Mouse (Mus musculus): ENCODE data around the gene Neurl3.

Neurl3 gene

GRCm38 (mm10) chr1:36274455-36274854 lies at the start of gene Neurl3:
Neurl3 (minus strand) TSS chr1:36274679.
- DNase-seq (ENCODE audit: low spot score in 2 of 2) = no peak

GRCm38 (mm10) chr1:36323746-36324448 lies 49.4 kb upstream of the Neurl3 start:
- DNase-seq (ENCODE audit: low spot score in 2 of 2) = peak in 1 of 2 experiments; percentile 42

- no peak for DNase-seq (ENCODE audit: low spot score in 2 of 2)
Observed at GRCm38 (mm10) chr1:36323076-36323475, 48.6 kb upstream of the Neurl3 start.

DNA sequence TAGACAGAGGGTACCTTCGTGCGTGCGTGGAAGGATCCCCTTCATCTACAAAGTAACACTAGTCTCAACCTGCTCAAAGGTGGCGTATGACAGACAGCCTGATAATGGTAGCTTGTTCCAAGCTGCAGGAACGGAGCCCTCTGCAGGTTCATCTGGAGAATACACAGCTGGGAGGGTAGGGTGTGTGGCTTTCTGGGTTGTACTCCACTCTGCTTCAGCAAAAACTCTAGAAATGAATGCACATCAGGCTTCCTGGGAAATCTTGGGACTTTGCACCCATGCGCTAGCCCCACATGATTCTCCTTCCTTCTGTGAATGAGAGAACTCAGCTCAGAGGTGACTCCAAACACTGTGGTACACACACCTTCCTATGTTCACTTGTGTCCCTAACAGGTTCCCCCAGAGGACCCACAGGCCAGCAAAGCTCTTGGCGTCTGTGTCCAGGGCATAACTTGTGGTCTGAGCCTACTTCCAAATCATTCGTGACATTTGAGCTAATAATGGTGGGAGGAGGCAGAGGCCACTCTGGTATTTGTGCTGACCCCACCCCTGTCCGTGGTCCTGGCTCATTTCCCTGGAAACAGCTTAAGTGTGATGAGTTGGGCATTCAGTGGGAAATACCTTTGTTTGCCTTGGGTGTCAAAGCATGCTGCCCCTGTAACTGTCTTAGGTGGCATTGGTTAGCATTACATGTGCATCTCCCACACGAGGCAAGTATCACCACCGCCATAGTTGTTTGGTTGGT lies 47.5 kb upstream of the Neurl3 start:
- DNase-seq (ENCODE audit: low spot score in 2 of 2) = peak in 1 of 2 experiments; percentile 43

DNA sequence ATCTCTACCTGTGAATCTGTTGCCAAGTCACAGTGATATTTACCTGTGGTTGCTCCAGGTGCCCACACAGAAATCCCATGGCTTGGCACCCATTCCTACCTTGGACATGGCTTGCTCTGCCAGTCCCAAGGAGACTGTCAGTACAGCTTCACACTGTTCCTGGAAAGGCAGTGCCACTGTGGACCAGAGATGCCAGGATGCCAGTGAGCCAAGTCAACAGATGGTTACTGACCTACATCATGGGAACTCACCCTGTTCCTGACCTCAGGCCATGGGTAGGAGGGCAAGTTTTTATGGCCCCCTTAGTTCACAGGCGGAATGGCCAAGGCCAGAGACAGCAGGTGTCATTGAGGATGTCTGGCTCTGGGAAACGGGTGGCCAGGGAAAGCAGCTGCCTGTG lies 46.7 kb upstream of the Neurl3 start:
- DNase-seq (ENCODE audit: low spot score in 2 of 2) = no peak

GRCm38 (mm10) chr1:36315776-36316100 lies 41.3 kb upstream of the Neurl3 start:
- no peak for DNase-seq (ENCODE audit: low spot score in 2 of 2)

GRCm38 (mm10) chr1:36314959-36315775 lies 40.7 kb upstream of the Neurl3 start:
- DNase-seq (ENCODE audit: low spot score in 2 of 2) = peak in 1 of 2 experiments; percentile 55

GRCm38 (mm10) chr1:36309498-36309901 lies 35.0 kb upstream of the Neurl3 start:
- peak in 1 of 2 experiments; percentile 63 for DNase-seq (ENCODE audit: low spot score in 2 of 2)

- no peak for DNase-seq (ENCODE audit: low spot score in 2 of 2)
Observed at GRCm38 (mm10) chr1:36308966-36309475, 34.5 kb upstream of the Neurl3 start.

- DNase-seq (ENCODE audit: low spot score in 2 of 2) = peak; percentile 39 to 50
Observed at GRCm38 (mm10) chr1:36308451-36308901, 34.0 kb upstream of the Neurl3 start.

- DNase-seq (ENCODE audit: low spot score in 2 of 2) = peak; percentile 74 to 89
Observed at GRCm38 (mm10) chr1:36307495-36308280, 33.2 kb upstream of the Neurl3 start, which contains the start of gene Arid5a. Arid5a (plus strand) TSS chr1:36307733.

GRCm38 (mm10) chr1:36307121-36307494 lies 32.6 kb upstream of the Neurl3 start:
- DNase-seq (ENCODE audit: low spot score in 2 of 2) = no peak

DNA sequence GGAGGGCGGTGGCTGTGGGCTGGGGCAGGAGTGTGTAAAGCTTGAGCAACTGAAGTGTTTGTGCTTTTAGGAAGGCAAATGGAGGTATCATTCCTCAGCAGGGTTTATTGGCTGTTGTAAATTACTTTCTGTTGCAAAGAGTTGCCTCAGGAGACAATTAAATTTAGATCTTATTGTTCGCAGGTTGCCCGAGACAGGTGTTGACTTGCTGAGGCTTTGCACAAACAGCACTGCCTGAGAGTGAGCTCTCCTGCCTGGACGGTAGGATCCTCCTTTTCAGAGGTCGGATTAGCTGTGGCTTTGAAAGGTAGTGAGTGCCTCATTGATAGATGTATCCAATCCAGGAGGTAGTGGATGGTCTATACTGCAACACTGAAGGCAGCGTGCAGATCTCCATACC lies 31.6 kb upstream of the Neurl3 start:
- no peak for DNase-seq (ENCODE audit: low spot score in 2 of 2)

- DNase-seq (ENCODE audit: low spot score in 2 of 2) = no peak
Observed at GRCm38 (mm10) chr1:36304764-36305163, 30.3 kb upstream of the Neurl3 start.

GRCm38 (mm10) chr1:36303381-36304320 lies 29.2 kb upstream of the Neurl3 start:
- no peak for DNase-seq (ENCODE audit: low spot score in 2 of 2)

GRCm38 (mm10) chr1:36302957-36303356 lies 28.5 kb upstream of the Neurl3 start:
- DNase-seq (ENCODE audit: low spot score in 2 of 2) = no peak

DNA sequence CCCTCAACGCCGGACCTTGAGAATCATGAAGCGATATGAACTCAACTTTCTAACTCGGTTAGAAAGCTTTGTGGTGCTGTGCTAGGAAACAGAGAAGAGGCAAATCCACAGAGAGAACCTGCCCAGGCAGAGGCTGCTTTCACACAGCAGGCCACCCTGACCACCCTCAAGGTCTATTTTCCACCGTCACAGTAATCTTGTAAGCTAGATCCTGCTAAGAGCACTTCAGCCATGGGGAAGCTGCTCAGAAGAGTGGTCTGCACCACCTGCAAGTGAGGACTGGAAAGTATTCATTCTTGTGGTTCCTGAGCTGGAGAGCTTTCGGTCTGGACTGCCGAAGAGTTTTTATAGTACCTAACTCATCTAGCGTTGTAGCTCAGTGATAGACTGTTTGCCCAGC lies 27.8 kb upstream of the Neurl3 start:
- DNase-seq (ENCODE audit: low spot score in 2 of 2) = no peak

- no peak for DNase-seq (ENCODE audit: low spot score in 2 of 2)
Observed at GRCm38 (mm10) chr1:36300486-36300885, 26.0 kb upstream of the Neurl3 start.

DNA sequence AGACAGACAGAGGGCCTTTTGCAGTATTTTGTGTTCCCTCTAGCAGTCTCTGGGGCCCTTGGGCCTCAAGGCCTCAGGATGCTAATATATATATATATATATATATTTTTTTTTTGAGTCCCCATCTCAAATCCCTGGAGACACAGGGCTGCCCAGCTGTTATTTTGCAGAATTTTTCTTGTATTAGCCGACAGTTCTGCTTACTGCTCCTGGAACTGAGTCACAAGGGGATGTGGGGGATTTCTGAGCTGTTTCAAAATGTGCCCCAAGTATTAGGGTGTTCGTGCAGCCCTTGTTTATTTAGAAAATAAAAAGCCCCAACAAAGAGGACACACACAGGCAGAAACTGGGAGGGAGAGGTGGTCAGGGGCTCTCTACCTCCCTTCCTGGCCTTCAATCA lies 25.2 kb upstream of the Neurl3 start:
- no peak for DNase-seq (ENCODE audit: low spot score in 2 of 2)

DNA sequence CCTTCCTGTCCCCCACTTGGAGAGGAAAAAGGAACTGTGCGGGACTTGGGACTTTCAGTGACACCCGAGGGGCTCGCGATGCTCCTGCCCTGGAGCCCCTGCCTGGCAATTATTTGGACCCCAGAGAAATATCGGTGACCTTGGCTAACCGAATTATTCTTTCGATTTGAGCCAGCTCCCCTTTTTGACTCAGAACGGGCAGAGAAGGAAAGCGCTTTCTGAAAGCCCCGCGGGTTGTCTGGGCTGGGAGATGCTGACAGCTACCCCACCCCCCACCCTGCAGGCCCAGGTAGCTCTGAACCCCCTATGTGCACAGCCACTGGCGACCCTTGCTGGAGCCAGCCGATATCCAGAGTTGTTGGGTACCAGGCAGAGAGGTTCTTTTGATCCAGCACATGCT lies 24.6 kb upstream of the Neurl3 start:
- no peak for DNase-seq (ENCODE audit: low spot score in 2 of 2)
